Mouse (Mus musculus) neural tube, embryonic 15.5 days (tissue): ENCODE data around the gene Gm16181. TPM values are rescaled to one million over a fixed set of nuclear protein-coding genes. Genes with fewer than 3 reads are reported as not detected.

Source experiments
- ATAC-seq: fragments of 200-750 bp; cut with Nextera tagmentation; 2 replicates; pipeline ENCODE4 v1.8.0; 2017; ENCODE audit warnings: mild to moderate bottlenecking, moderate TSS enrichment, moderate library complexity; ENCODE audit not compliant: low FRiP score
- H3K27ac ChIP-seq: fragments of 300-500 bp; sonication (generic); replicated peaks from 2 replicates; pipeline ENCODE4 v1.5.1; 2015; ENCODE audit warnings: mild to moderate bottlenecking, inconsistent platforms
- H3K27me3 ChIP-seq: fragments of 300-500 bp; sonication (generic); replicated peaks from 2 replicates; pipeline ENCODE4 v1.6.1; 2015; ENCODE audit warnings: inconsistent platforms
- H3K36me3 ChIP-seq: fragments of 300-500 bp; sonication (generic); 2 replicates; pipeline ENCODE4 v1.6.1; 2015; ENCODE audit warnings: inconsistent platforms
- H3K4me1 ChIP-seq: fragments of 300-500 bp; sonication (generic); 2 replicates; pipeline ENCODE4 v1.6.1; 2015; ENCODE audit warnings: inconsistent platforms
- H3K4me2 ChIP-seq: fragments of 300-500 bp; sonication (generic); 2 replicates; pipeline ENCODE4 v1.6.1; 2015; ENCODE audit warnings: inconsistent platforms, mild to moderate bottlenecking, moderate library complexity
- H3K4me3 ChIP-seq: fragments of 300-500 bp; sonication (generic); replicated peaks from 2 replicates; pipeline ENCODE4 v1.5.1; 2015; ENCODE audit warnings: mild to moderate bottlenecking, inconsistent platforms
- H3K9ac ChIP-seq: fragments of 300-500 bp; sonication (generic); replicated peaks from 2 replicates; pipeline ENCODE4 v1.6.1; 2015; ENCODE audit warnings: mild to moderate bottlenecking, inconsistent platforms
- H3K9me3 ChIP-seq: fragments of 300-500 bp; sonication (generic); replicated peaks from 2 replicates; pipeline ENCODE4 v1.6.1; 2016; ENCODE audit warnings: inconsistent platforms
- WGBS: fragments of 180-500 bp; shearing (Covaris S2); methylation state at CpG from one replicate; pipeline ENCODE4 v1.1.7; 2015; ENCODE audit warnings: mixed read lengths; 5-methylcytosine and 5-hydroxymethylcytosine counted together
- microRNA-seq: library from miRNA; unstranded; fragments of <30 nt; microRNA quantifications from one replicate; pipeline ENCODE4, GENCODE M21; 2017
- polyA plus RNA-seq: library from polyadenylated mRNA; unstranded; fragments of >200 nt; fragmentation: Nextera tagmentation; extraction: Ambion mirVana; gene quantifications from 2 replicates; pipeline ENCODE4 v1.2.1, GENCODE M21; 2015

The Gm16181 gene
- polyA plus RNA-seq, 1 experiment from 2014 or later: not detected

- WGBS: 76% methylated on average over 1 of the region's 1 CpGs
- H3K27me3 ChIP-seq: no peaks in the 10 kb centered on the region
- H3K9me3 ChIP-seq: no peaks in the 10 kb centered on the region
- peaks cover 3% of the 10 kb centered on the region; the same call in 1 of the 2 replicates for H3K36me3 ChIP-seq
- H3K27ac ChIP-seq: no peak overlapping the region
- H3K4me1 ChIP-seq: peaks cover 13% of the 10 kb centered on the region
- no peak overlapping the region for H3K4me2 ChIP-seq
- no peak for ATAC-seq
- no peak overlapping the region for H3K4me3 ChIP-seq
- no peak overlapping the region for H3K9ac ChIP-seq
Observed at GRCm38 (mm10) chr17:35267399-35268086, 46.9 kb downstream of the Gm16181 start.

- no peak overlapping the region for H3K4me2 ChIP-seq
- H3K4me1 ChIP-seq: no peaks in the 10 kb centered on the region
- H3K36me3 ChIP-seq: peaks cover 3% of the 10 kb centered on the region; the same call in 1 of the 2 replicates
- no peaks in the 10 kb centered on the region for H3K27me3 ChIP-seq
- no peak overlapping the region for H3K27ac ChIP-seq
- H3K4me3 ChIP-seq: no peak overlapping the region
- no peak overlapping the region for H3K9ac ChIP-seq
- no peaks in the 10 kb centered on the region for H3K9me3 ChIP-seq
- 28% methylated on average over 3 of the region's 3 CpGs for WGBS
- no peak for ATAC-seq
Observed at GRCm38 (mm10) chr17:35269653-35270347, 49.2 kb downstream of the Gm16181 start.

GRCm38 (mm10) chr17:35272249-35272648 lies 51.6 kb downstream of the Gm16181 start:
- H3K27ac ChIP-seq: no peak overlapping the region
- no peaks in the 10 kb centered on the region for H3K36me3 ChIP-seq
- ATAC-seq: no peak
- no peak overlapping the region for H3K9ac ChIP-seq
- 0 out of 2 replicates have a peak, but pooled peaks cover 5% of the 10 kb centered on the region for H3K27me3 ChIP-seq
- H3K4me2 ChIP-seq: no peak overlapping the region
- no peak overlapping the region for H3K4me3 ChIP-seq
- no peaks in the 10 kb centered on the region for H3K4me1 ChIP-seq
- no peaks in the 10 kb centered on the region for H3K9me3 ChIP-seq
- 70% methylated on average over 3 of the region's 3 CpGs for WGBS

Small RNA genes lying within 50 kb of the gene (microRNA-seq; reads per million reads assigned to microRNA genes)
- gene Mir6973a (not detected), gene Mir6974 (not detected), gene Mir6975 (0.69 reads per million), gene Mir8094 (0.52 reads per million)

Other genes with a start within 250 kb of the Gm16181 start
- 12.8 and 13.2 TPM in 2 replicates for gene Hspa1a, start 248.7 kb upstream of the Gm16181 start, polyA plus RNA-seq
- 1.4 and 1.5 TPM in 2 replicates for gene Hspa1l, start 248.1 kb upstream of the Gm16181 start, polyA plus RNA-seq
- gene Lsm2, start 239.0 kb upstream of the Gm16181 start, polyA plus RNA-seq: 97.9 and 120 TPM in 2 replicates
- 57.8 and 83.6 TPM in 2 replicates for gene Vars, start 219.8 kb upstream of the Gm16181 start, polyA plus RNA-seq
- gene Vwa7, start 204.3 kb upstream of the Gm16181 start, polyA plus RNA-seq: 0.19 and 0.34 TPM in 2 replicates
- gene Sapcd1, start 192.8 kb upstream of the Gm16181 start, polyA plus RNA-seq: 1.8 and 6.2 TPM in 2 replicates
- gene Msh5, start 174.1 kb upstream of the Gm16181 start, polyA plus RNA-seq: 2.0 and 3.3 TPM in 2 replicates
- gene Clic1, start 170.9 kb upstream of the Gm16181 start, polyA plus RNA-seq: 76.6 and 156 TPM in 2 replicates
- 244 and 261 TPM in 2 replicates for gene Ddah2, start 161.8 kb upstream of the Gm16181 start, polyA plus RNA-seq
- gene Ly6g6c, start 155.4 kb upstream of the Gm16181 start, polyA plus RNA-seq: 0.19 TPM in 1 of 2 replicates, not detected in the other
- gene Mpig6b, start 154.7 kb upstream of the Gm16181 start, polyA plus RNA-seq: 0.17 and 0.24 TPM in 2 replicates
- 0.65 and 1.3 TPM in 2 replicates for gene Ly6g6e, start 143.9 kb upstream of the Gm16181 start, polyA plus RNA-seq
- 0.74 and 2.8 TPM in 2 replicates for gene Ly6g6d, start 142.8 kb upstream of the Gm16181 start, polyA plus RNA-seq
- 0.32 TPM in 1 of 2 replicates, not detected in the other for gene Ly6g6f, start 135.2 kb upstream of the Gm16181 start, polyA plus RNA-seq
- 110 TPM in 2 replicates for gene Abhd16a, start 131.6 kb upstream of the Gm16181 start, polyA plus RNA-seq
- gene Ly6g5c, start 112.6 kb upstream of the Gm16181 start, polyA plus RNA-seq: not detected in 2 replicates
- 1.0 and 1.5 TPM in 2 replicates for gene Ly6g5b, start 105.4 kb upstream of the Gm16181 start, polyA plus RNA-seq
- gene Gpank1, start 99.4 kb upstream of the Gm16181 start, polyA plus RNA-seq: 22.4 and 22.8 TPM in 2 replicates
- 312 and 350 TPM in 2 replicates for gene Csnk2b, start 98.8 kb upstream of the Gm16181 start, polyA plus RNA-seq
- 9.5 and 10.6 TPM in 2 replicates for gene D17H6S53E, start 94.5 kb upstream of the Gm16181 start, polyA plus RNA-seq
- gene Apom, start 88.8 kb upstream of the Gm16181 start, polyA plus RNA-seq: 0.20 and 0.84 TPM in 2 replicates
- 54.7 and 62.7 TPM in 2 replicates for gene Bag6, start 85.7 kb upstream of the Gm16181 start, polyA plus RNA-seq
- 155 TPM in 2 replicates for gene Prrc2a, start 55.9 kb upstream of the Gm16181 start, polyA plus RNA-seq
- 12.1 and 12.3 TPM in 2 replicates for gene Aif1, start 44.8 kb upstream of the Gm16181 start, polyA plus RNA-seq
- gene Lst1, start 32.4 kb upstream of the Gm16181 start, polyA plus RNA-seq: 8.3 and 12.1 TPM in 2 replicates
- 0.63 and 7.3 TPM in 2 replicates for gene Ltb, start 26.4 kb upstream of the Gm16181 start, polyA plus RNA-seq
- gene Tnf, start 18.8 kb upstream of the Gm16181 start, polyA plus RNA-seq: 0.09 and 0.28 TPM in 2 replicates
- gene Lta, start 15.5 kb upstream of the Gm16181 start, polyA plus RNA-seq: 0.75 and 0.77 TPM in 2 replicates
- gene Atp6v1g2, start 12.8 kb downstream of the Gm16181 start, polyA plus RNA-seq: 116 and 126 TPM in 2 replicates
- 11.2 and 12.1 TPM in 2 replicates for gene Nfkbil1, start 15.0 kb downstream of the Gm16181 start, polyA plus RNA-seq
- gene Ddx39b, start 20.9 kb downstream of the Gm16181 start, polyA plus RNA-seq: 334 and 376 TPM in 2 replicates
- gene H2-D1, start 41.9 kb downstream of the Gm16181 start, polyA plus RNA-seq: 143 and 196 TPM in 2 replicates
- 0.09 and 0.14 TPM in 2 replicates for gene H2-Q1, start 99.6 kb downstream of the Gm16181 start, polyA plus RNA-seq
- gene H2-Q2, start 121.4 kb downstream of the Gm16181 start, polyA plus RNA-seq: 3.1 and 3.9 TPM in 2 replicates
- 1.7 and 3.7 TPM in 2 replicates for gene H2-Q4, start 158.8 kb downstream of the Gm16181 start, polyA plus RNA-seq
- gene H2-Q6, start 204.0 kb downstream of the Gm16181 start, polyA plus RNA-seq: 0.95 and 3.7 TPM in 2 replicates
- gene H2-Q7, start 218.3 kb downstream of the Gm16181 start, polyA plus RNA-seq: 5.6 and 12.6 TPM in 2 replicates
- gene H2-Q10, start 249.3 kb downstream of the Gm16181 start, polyA plus RNA-seq: 0.36 and 0.79 TPM in 2 replicates